In the genomic region with DNA sequence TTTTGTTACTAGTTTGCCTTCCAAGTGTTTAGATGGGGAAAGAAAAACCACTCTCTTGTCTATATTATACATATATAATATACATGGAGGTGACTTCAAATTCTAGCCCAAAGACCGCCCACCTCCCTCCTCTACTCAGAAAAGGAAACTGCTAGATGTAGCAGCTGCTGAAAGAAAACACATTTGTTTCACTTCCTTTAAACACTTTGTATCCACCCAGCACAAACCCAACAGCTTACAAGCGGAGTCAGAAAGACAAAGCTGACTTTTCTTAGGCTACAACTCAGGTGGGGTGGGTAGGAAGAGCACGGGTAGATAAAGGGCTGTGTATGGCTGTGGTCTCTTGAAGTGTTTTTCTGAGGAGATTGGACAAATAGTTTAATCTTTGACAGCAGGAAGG, we compare ENCODE assay signal across 12 mouse cellular contexts.
DNase-seq lines count a peak whose midpoint lies in the region; ATAC-seq and TF ChIP-seq lines count a peak whose summit lies in the region.
"Had no signal": no experiment of that assay in that cellular context is flagged by ENCODE, and none has a peak within 500 bp of the region (broad histone marks: within the 10 kb centered on the region; RNA-seq: fewer than 3 reads in every experiment).

No protein-coding gene starts in this region.

- peak overlapping the region; percentile 0; the same call in 1 of the 2 replicates for H3K27ac ChIP-seq in intestine, embryonic 14.5 days (ENCODE audit: low read depth)
- H3K27ac ChIP-seq in intestine, embryonic 16.5 days (ENCODE audit: low read length): no peak overlapping the region
- H3K27ac ChIP-seq in small intestine, adult 2 months (ENCODE audit: insufficient read depth, low read depth, low read length): peak overlapping the region; percentile 49
- H3K27ac ChIP-seq: embryonic facial prominence, embryonic 13.5 days; midbrain, embryonic 10.5 days; neural tube, embryonic 15.5 days had no signal

- 51% methylated on average over 3 of the region's 3 CpGs for WGBS in intestine, embryonic 14.5 days
- 48% methylated on average over 3 of the region's 3 CpGs for WGBS in intestine, embryonic 16.5 days
- WGBS in small intestine, adult 2 months: 63% methylated on average over 3 of the region's 3 CpGs

- H3K27me3 ChIP-seq in intestine, embryonic 14.5 days (replicated peaks; ENCODE audit: control insufficient read depth, insufficient read depth, low read length): no peaks in the 10 kb centered on the region
- no peaks in the 10 kb centered on the region for H3K27me3 ChIP-seq in intestine, embryonic 16.5 days (replicated peaks; ENCODE audit: control insufficient read depth, insufficient read depth, low read length)
- no peaks in the 10 kb centered on the region for H3K27me3 ChIP-seq in small intestine, adult 2 months (ENCODE audit: control insufficient read depth, insufficient read depth, low read length)
- H3K27me3 ChIP-seq: neural tube, embryonic 15.5 days had no signal

- no peak for TF ChIP-seq POLR2A in small intestine, adult 2 months (IDR thresholded peaks at IDR 0.05; ENCODE audit: low read depth, low read length)

- no peak for ATAC-seq in intestine, embryonic 14.5 days (replicated peaks; ENCODE audit: low FRiP score, low TSS enrichment, low read depth)
- no peak for ATAC-seq in intestine, embryonic 16.5 days

- no peak overlapping the region for H3K4me3 ChIP-seq in intestine, embryonic 14.5 days (ENCODE audit: low read depth, low read length)
- no peak overlapping the region for H3K4me3 ChIP-seq in intestine, embryonic 16.5 days (ENCODE audit: low read length)
- H3K4me3 ChIP-seq in small intestine, adult 2 months (ENCODE audit: low read depth, low read length): no peak overlapping the region
- H3K4me3 ChIP-seq: embryonic facial prominence, embryonic 13.5 days; midbrain, embryonic 10.5 days; neural tube, embryonic 15.5 days had no signal

- H3K36me3 ChIP-seq in intestine, embryonic 14.5 days (ENCODE audit: control insufficient read depth, insufficient read depth, low read length): 0 out of 2 replicates have a peak, but pooled peaks cover 2% of the 10 kb centered on the region
- no peaks in the 10 kb centered on the region for H3K36me3 ChIP-seq in intestine, embryonic 16.5 days (ENCODE audit: control insufficient read depth, insufficient read depth, low read length)
- peaks cover 6% of the 10 kb centered on the region for H3K36me3 ChIP-seq in small intestine, adult 2 months (ENCODE audit: control insufficient read depth, insufficient read depth, low read length)
- H3K36me3 ChIP-seq: midbrain, embryonic 10.5 days; neural tube, embryonic 15.5 days had no signal

- no peaks in the 10 kb centered on the region for H3K9me3 ChIP-seq in intestine, embryonic 14.5 days (ENCODE audit: control insufficient read depth, low read length)
- no peaks in the 10 kb centered on the region for H3K9me3 ChIP-seq in intestine, embryonic 16.5 days (ENCODE audit: control insufficient read depth, low read length)
- H3K9me3 ChIP-seq: embryonic facial prominence, embryonic 13.5 days; midbrain, embryonic 10.5 days; neural tube, embryonic 15.5 days had no signal

- no peak for DNase-seq in intestine, embryonic 14.5 days (ENCODE audit: low spot score)
- DNase-seq in B cell, adult 2 months: peak; percentile 59 to 69
- DNase-seq in T-cell, adult 2 months (ENCODE audit: low spot score): peak; percentile 66
- DNase-seq in layer of hippocampus, adult 11-12 months (ENCODE audit: low spot score): no peak
- DNase-seq in urinary bladder, postnatal 25 days (ENCODE audit: low spot score): no peak
- DNase-seq: adrenal gland, adult 8-10 months; cerebellum, adult 8-10 months had no signal

- H3K4me2 ChIP-seq in intestine, embryonic 14.5 days (ENCODE audit: low read length): no peak overlapping the region
- no peak overlapping the region for H3K4me2 ChIP-seq in intestine, embryonic 16.5 days (ENCODE audit: low read depth, low read length)
- H3K4me2 ChIP-seq: embryonic facial prominence, embryonic 13.5 days; neural tube, embryonic 15.5 days had no signal

- no peaks in the 10 kb centered on the region; the same call in 1 of the 2 replicates for H3K4me1 ChIP-seq in intestine, embryonic 14.5 days (replicated peaks; ENCODE audit: control insufficient read depth, insufficient read depth, low read length)
- H3K4me1 ChIP-seq in intestine, embryonic 16.5 days (ENCODE audit: control insufficient read depth, insufficient read depth, low read length): no peaks in the 10 kb centered on the region; the same call in 1 of the 2 replicates
- no peaks in the 10 kb centered on the region for H3K4me1 ChIP-seq in small intestine, adult 2 months (ENCODE audit: control insufficient read depth, insufficient read depth, insufficient read length, low read length)

- no peak for TF ChIP-seq CTCF in small intestine, adult 2 months (IDR thresholded peaks at IDR 0.05; ENCODE audit: extremely low read depth, insufficient read length, insufficient replicate concordance, low read depth, low read length)

- H3K9ac ChIP-seq in intestine, embryonic 14.5 days (ENCODE audit: low read length): no peak overlapping the region
- H3K9ac ChIP-seq in intestine, embryonic 16.5 days (ENCODE audit: low read depth, low read length): no peak overlapping the region
- H3K9ac ChIP-seq: embryonic facial prominence, embryonic 13.5 days; neural tube, embryonic 15.5 days had no signal

Comparison
In these comparisons a context has a peak if more than half of its experiments do, and no peak if none do; other contexts are left out.
1. DNase-seq: peak in B cell, adult 2 months (2 of 2) and T-cell, adult 2 months (single experiment); none in intestine, embryonic 14.5 days (single experiment), layer of hippocampus, adult 11-12 months (single experiment) and urinary bladder, postnatal 25 days (single experiment).